Mouse (Mus musculus) hematopoietic stem cell, adult 5-6 weeks (primary cell): ENCODE measurements around the gene Opn1mw. TPM values are rescaled to one million over a fixed set of nuclear protein-coding genes. Genes with fewer than 3 reads are reported as not detected.
"Not testable (repeated sequence)": the region's sequence is repeated elsewhere in the genome, so short reads cannot be mapped to it uniquely, and the experiment has no call there.

Experiments
- ATAC-seq, 2 experiments: fragments of 125-278 bp in 1 of 2; replicated peaks in 1 of 2; 2 replicates each; pipeline ENCODE4 v1.8.0; 2016 to 2017; ENCODE audit warnings: inconsistent platforms in 2 of 2, mild to moderate bottlenecking in 2 of 2, moderate number of reproducible peaks in 2 of 2, low read depth in 1 of 2, moderate TSS enrichment in 1 of 2; ENCODE audit not compliant: low FRiP score in 2 of 2, poor library complexity in 2 of 2, severe bottlenecking in 2 of 2, insufficient read depth in 1 of 2, low TSS enrichment in 1 of 2
- total RNA-seq: library from RNA; stranded (forward); fragments of 172-1452, 232-1000 nt; gene quantifications from 2 replicates; pipeline ENCODE4 v1.2.3, GENCODE M21; 2017

Gene Opn1mw
- total RNA-seq: not detected in 2 replicates

DNA sequence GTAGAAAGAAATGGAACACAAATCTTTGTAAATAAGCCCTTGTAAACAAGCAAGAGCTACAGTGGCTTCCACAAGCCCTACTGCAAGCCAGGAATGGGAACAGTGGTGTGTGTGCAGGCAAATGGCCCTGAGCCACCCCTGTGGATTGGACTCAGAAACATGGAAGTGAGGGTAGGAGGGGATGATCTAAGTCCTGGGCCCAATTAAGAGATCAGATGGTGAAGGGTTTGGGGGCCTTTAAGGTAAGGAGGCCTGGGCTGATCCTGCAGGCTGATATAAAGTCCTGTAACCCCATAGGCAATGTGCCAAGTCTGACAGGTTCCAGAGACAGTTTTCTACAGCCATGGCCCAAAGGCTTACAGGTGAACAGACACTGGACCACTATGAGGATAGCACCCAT, at the start of gene Opn1mw:
Gene Opn1mw (plus strand): TSS at position 301 of the 400 bp plus-strand sequence.
- no peak for ATAC-seq

DNA sequence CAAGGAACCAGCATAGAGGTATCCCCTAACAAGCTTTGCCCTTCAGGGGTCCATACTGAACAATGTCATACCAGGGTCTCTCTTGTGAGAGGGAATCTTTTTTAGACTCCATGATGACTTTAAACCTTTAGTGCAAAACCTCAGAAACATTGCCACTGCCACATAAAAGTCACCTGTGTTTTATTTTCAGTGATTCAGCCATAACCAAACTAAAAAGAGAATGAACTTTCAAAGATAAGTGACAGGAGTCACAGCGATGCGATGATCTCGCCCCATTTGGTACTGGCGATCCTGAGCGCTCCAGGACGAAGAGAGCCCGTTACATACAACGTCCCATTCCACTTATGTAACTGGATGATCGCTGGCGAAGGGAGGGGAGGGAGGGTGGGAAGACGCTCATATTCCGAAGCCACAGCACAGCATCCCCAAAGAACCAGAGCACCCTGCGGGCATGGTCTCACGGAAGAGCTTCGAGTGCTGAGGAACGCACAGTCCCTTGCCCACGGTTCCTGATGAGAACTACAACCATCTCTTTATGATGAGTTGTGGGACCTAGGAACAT, 42.9 kb upstream of the Opn1mw start:
- 0 out of 4 replicates have a peak, but pooled peaks of 1 of the 2 experiments have one; percentile 1 for ATAC-seq

DNA sequence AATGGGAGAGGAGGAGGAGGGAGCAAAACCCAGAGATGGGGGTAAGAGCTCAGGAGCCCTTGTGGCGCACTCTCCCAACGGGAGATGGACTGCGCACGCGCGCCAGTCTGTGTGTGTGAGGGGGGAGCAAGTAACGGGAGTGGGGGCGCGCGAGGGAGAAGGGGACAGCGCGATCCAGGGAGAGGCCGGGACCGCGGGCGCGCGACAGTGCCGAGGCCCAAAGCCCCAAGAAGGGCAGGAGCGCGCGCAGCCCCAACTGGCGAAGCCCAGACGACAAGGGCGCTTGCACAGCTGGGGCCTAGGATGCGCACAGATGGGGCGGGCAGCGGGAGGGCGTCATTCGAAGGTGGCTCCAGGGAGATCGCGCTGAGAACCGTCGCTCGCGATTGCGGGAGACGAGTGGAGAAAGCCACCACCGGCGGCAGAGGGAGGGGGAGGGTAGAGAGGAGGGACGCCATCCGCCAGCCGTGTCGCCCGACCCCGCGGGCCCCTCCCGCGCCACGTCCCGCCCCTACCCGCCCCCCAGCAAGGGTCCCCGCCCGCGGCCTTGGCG, 42.2 kb upstream of the Opn1mw start:
- peak; percentile 31 to 44; a peak in 3 of 4 replicates for ATAC-seq

DNA sequence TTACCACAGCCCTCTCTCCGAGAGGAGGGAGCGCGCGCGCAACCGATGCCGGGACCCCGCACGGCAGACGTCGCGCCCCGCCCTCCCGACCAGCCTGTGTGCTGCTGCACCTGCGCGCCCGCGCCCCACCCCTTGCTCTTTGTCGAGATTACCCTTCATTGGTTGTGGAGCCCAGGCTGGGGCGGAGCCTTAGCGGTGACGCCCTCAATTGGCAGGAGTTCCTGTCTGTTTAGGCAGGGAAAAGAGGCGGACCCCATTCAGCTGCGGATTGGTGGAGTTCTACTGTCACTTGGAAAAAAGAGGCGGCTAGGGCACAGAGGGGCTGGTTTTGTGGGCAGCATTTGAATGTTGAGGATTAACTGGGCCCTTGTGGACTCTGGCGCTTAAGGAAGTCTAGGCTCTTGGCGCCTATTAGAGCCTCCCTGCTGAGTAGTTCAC, 41.6 kb upstream of the Opn1mw start:
- ATAC-seq: peak; percentile 98 to 99

DNA sequence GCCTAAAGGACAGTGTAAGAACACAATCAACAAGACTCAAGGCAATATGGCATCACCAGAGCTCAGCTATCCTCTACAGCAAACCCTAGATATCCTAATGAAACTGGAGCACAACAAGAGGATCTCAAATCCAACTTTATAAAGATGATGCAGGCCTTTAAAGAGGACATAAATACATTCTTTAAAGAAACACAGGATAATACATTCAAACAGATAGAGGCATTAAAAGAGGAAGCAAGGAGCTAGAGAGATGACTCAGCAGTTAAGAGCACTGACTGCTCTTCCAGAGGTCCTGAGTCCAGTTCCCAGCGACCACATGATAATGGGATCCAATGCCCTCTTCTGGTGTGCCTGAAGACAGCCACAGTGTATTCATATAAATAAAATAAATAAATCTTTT, 32.1 kb upstream of the Opn1mw start:
- no peak for ATAC-seq

DNA sequence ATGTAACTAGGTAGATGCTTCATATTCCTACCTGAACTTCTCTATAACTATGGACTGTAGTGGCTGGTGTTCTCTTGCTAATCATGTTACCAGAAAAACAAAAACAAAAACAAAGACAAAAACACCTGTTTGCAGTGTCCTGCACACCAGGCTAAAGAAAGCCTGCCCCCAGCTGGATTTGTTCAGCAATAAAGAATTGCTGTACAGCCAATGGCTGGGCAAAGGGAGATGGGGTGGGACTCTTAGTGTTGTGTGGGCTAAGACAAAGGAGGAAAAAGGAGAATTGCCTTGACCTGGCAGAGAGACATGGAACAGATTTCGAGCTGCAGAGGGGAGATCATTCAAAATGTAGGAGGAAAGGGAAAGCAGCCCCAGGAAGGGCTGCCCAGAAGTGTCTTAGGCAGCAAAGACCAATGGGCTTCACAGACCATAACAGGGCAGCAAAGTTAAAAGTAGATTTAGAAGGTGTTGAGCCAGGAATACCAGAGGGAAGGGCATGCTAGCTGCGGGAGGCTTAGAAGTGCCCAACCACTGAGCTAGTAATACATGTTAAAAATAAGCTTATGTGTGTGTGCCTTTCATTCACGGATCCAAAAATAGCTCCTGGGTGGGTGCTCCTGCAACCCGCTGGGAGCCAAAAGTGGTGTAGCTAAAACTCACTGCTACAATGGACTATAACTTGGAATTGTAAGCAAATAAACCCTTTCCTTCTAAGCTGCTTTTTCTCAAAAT, 23.6 kb upstream of the Opn1mw start:
- ATAC-seq: no peak

DNA sequence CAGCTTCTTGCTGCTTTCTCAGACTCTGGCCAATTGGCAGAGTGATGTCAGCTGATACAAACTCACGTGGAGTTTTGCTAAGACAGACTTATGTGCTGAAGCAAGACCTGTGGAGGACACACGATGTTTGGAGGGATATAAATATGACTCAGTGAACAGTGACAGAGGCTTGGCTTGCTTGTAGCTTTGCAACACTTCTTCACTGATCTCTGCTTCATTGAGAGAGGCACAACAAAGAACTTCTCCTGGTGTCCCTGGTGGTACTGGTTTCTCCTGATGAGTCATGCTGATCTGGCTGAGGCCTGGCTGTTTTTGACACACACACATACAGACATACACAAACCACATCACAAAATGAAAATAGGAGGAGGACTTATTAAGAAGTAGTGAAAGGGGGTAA, 21.3 kb upstream of the Opn1mw start:
- ATAC-seq: no peak

DNA sequence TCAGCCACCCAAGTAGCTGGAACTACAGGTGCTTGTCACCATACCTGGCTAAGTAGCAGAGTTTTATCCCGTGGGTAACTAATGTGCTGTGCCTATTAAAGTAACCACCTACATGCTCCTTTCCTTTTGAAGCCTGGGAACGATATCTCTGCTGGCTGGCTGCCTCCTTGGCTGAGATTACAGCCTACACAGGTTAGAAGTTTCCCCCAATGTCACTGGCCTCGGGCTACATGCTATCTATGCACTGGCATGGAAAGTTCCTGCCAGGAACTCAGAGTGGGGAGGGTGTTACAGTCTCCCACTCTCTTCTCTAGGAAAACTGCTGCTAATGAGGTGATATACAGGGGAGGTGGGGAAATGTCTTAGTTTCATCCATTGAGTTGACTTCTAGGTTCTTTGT, 18.5 kb upstream of the Opn1mw start:
- ATAC-seq: no peak

DNA sequence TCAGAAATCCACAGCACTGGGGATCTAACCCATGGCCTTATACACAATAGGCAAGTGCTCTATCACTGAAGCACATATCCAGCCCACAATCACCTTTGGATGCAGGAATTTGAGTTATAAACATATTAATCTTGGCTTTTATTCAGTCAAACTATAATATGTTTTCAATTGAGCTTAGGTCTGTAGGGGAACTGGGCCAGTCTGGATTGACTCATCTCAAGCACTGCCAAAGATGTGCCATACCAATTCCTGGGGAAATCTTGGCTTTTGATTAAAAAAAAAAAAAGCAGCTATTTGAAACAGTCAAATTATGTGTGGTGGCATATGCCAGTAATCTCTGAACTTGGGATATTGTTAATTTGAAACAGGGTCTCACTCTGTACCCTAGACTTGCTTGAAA, 13.2 kb upstream of the Opn1mw start:
- ATAC-seq: no peak

DNA sequence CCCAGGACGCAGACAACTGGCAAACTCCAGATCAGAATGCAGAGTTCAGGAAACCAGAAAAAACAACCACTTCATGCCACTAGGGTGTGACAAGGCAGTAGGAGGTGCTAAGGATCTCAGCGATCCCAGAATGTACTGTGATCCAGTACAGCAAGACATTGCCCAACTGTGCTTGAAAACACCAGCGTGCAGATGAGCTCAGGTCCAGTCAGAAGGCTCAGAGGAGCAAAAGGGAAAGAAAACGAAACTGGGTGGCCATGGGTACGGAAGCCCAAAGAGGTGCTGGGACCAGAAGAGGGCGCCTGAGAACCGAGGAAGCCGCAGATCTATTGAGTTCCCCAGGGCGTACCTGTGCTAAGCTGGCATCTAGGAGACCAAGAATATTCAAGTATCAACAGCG, 11.8 kb upstream of the Opn1mw start:
- ATAC-seq: peak; percentile 78 to 83

DNA sequence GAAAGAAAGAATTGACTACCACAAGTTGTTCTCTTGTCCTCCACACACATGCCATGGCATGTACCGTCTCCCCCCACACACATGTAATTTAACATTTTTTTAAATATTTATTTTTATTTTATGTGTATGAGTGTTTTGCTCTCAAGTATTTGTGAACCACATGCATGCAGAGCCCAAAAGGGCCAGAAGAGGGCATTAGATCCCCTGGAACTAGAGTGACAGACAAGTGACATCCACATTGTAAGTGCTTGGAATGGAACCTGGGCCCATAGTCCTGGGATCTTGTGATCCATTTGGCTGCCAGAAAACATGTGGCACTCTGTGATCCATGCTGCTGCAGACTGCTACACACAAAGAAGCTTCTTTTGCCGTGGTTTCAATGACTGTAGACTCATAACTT, 2.3 kb upstream of the Opn1mw start:
- no peak for ATAC-seq

DNA sequence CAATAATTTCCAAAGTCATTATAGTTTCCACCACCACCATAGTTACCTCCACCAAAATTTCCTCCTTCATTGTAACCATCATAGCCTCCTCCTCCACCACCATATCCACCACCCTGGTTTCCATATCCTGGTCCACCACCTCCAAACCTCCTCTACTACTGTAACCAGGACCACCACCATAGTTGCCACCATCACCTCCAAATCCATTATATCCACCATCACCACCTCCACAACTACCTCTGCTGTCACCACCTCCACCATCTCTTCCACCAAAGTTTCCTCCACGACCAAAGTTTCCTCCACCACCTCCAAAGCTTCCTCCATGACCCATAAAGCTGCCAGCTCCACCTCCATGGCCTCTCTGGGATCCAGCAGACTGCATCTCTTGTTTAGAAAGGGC, 8.0 kb downstream of the Opn1mw start, which contains the start of gene Mecp2:
Gene Mecp2 (minus strand): TSS at position 101 of the 400 bp plus-strand sequence.
- not testable (repeated sequence) for ATAC-seq

DNA sequence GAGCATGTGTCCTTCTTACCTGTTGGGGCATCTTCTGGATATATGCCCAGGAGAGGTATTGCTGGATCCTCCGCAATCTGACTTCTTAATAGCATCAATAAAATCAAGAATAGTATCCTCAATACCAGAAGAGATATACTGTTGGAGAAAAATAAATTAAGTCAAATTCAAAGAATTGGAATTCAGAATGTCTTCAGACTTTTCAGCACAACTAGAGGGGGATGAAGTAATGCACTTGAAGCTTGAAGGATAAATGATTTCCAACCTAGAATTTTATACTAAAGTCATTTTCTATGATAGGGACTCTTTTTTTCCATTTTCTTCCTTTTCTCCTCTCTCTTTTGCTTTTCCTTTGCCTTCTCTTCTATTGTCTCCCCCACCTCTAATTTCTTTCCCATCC, 40.5 kb downstream of the Opn1mw start, which contains the start of gene Tex28:
Gene Tex28 (minus strand): TSS at position 101 of the 400 bp plus-strand sequence.
- ATAC-seq: no peak

DNA sequence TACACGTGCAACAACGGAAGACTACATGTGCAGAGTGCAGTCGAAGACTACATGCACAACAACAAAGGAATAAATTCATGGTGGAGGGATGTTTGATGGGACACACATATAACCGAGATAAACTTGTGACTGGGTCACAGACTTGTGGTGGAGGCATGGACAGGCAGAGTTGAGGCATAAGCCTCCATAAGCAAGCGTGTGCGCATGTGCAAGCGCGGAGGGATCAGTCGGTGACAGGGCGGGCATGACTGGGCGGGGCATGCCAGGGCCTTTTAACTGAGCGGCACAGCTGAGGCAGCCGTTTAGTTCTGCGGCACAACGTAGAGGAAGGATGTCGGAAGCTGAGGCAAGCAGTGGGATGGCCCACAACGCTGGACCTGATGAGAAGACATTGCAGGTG, 49.7 kb downstream of the Opn1mw start, which contains the start of gene Tktl1:
Gene Tktl1 (plus strand): TSS at position 301 of the 400 bp plus-strand sequence.
- no peak for ATAC-seq

Other genes starting within 250 kb of the Opn1mw start
- gene Avpr2, start 235.4 kb upstream of the Opn1mw start, total RNA-seq: 0.13 and 0.15 TPM in 2 replicates
- 1.6 TPM in 1 of 2 replicates, not detected in the other for gene L1cam, start 231.4 kb upstream of the Opn1mw start, total RNA-seq
- 46.5 and 80.0 TPM in 2 replicates for gene Arhgap4, start 205.6 kb upstream of the Opn1mw start, total RNA-seq
- 130 and 136 TPM in 2 replicates for gene Naa10, start 205.5 kb upstream of the Opn1mw start, total RNA-seq
- gene Renbp, start 196.6 kb upstream of the Opn1mw start, total RNA-seq: 13.2 and 53.8 TPM in 2 replicates
- gene Hcfc1, start 161.1 kb upstream of the Opn1mw start, total RNA-seq: 48.1 and 53.6 TPM in 2 replicates
- gene Irak1, start 103.5 kb upstream of the Opn1mw start, total RNA-seq: 60.8 and 66.2 TPM in 2 replicates
- 20.2 and 31.3 TPM in 2 replicates for gene Mecp2, start 7.9 kb downstream of the Opn1mw start, total RNA-seq
- not detected in 2 replicates for gene Tex28, start 40.4 kb downstream of the Opn1mw start, total RNA-seq
- gene Tktl1, start 49.8 kb downstream of the Opn1mw start, total RNA-seq: 0.50 and 0.56 TPM in 2 replicates
- 446 and 476 TPM in 2 replicates for gene Flna, start 122.4 kb downstream of the Opn1mw start, total RNA-seq
- 83.7 and 99.9 TPM in 2 replicates for gene Emd, start 127.2 kb downstream of the Opn1mw start, total RNA-seq
- 1,106 and 1,575 TPM in 2 replicates for gene Rpl10, start 143.3 kb downstream of the Opn1mw start, total RNA-seq
- gene Taz, start 154.4 kb downstream of the Opn1mw start, total RNA-seq: 29.6 and 50.0 TPM in 2 replicates
- 18.4 and 28.7 TPM in 2 replicates for gene Dnase1l1, start 154.9 kb downstream of the Opn1mw start, total RNA-seq
- gene Atp6ap1, start 169.6 kb downstream of the Opn1mw start, total RNA-seq: 156 and 166 TPM in 2 replicates
- 34.8 and 61.8 TPM in 2 replicates for gene Gdi1, start 177.5 kb downstream of the Opn1mw start, total RNA-seq
- 36.0 and 53.9 TPM in 2 replicates for gene Fam50a, start 185.6 kb downstream of the Opn1mw start, total RNA-seq
- gene Plxna3, start 201.6 kb downstream of the Opn1mw start, total RNA-seq: 6.0 and 6.2 TPM in 2 replicates
- 19.5 and 34.1 TPM in 2 replicates for gene Lage3, start 226.2 kb downstream of the Opn1mw start, total RNA-seq
- gene Ubl4a, start 245.8 kb downstream of the Opn1mw start, total RNA-seq: 20.8 and 25.7 TPM in 2 replicates
- gene Slc10a3, start 245.9 kb downstream of the Opn1mw start, total RNA-seq: 9.7 and 11.3 TPM in 2 replicates